Mouse (Mus musculus) CH12.LX (cell line): ENCODE results near the gene Gpatch3.

Experiments used
- CHD2 ChIP-seq: IDR thresholded peaks from 2 replicates; pipeline ENCODE4 v1.6.1; 2011; ENCODE audit warnings: low read length, improper control_type of control experiment
- EP300 ChIP-seq: IDR thresholded peaks from 2 replicates; pipeline ENCODE4 v1.6.1; 2011; ENCODE audit warnings: low read length, improper control_type of control experiment
- MYC ChIP-seq: IDR thresholded peaks from 2 replicates; pipeline ENCODE4 v1.6.1; 2011; ENCODE audit warnings: low read depth, mild to moderate bottlenecking, improper control_type of control experiment, low read length

GRCm38 (mm10) chr4:133622161-133622695 lies 47.7 kb downstream of the Gpatch3 start:
- peak; percentile 49; the same call in 1 of the 2 replicates for TF ChIP-seq MYC
- TF ChIP-seq EP300, result peak; percentile 34
- peak; percentile 57; the same call in 1 of the 2 replicates for TF ChIP-seq CHD2
